Mouse (Mus musculus): ENCODE measurements around the gene Mroh7. TPM values are rescaled to one million over a fixed set of nuclear protein-coding genes. Genes with fewer than 3 reads are reported as not detected.
A peak's percentile ranks its signal among the peaks of the same experiment; 100 is the strongest.

The Mroh7 gene
- total RNA-seq, 2 experiments from 2014 or later = not detected

GRCm38 (mm10) chr4:106700798-106701197 lies 29.9 kb downstream of the Mroh7 start:
- ATAC-seq (replicated peaks; ENCODE audit: poor library complexity) = no peak

- peak; percentile 89 for ATAC-seq (replicated peaks; ENCODE audit: poor library complexity)
Measured at GRCm38 (mm10) chr4:106699989-106700388, 30.7 kb downstream of the Mroh7 start.

GRCm38 (mm10) chr4:106693841-106694430 lies 36.8 kb downstream of the Mroh7 start:
- no peak for ATAC-seq (replicated peaks; ENCODE audit: poor library complexity)

- no peak for ATAC-seq (replicated peaks; ENCODE audit: poor library complexity)
Measured at GRCm38 (mm10) chr4:106688636-106689296, 42.0 kb downstream of the Mroh7 start.

- no peak for ATAC-seq (replicated peaks; ENCODE audit: poor library complexity)
Measured at GRCm38 (mm10) chr4:106680955-106681354, 49.8 kb downstream of the Mroh7 start.

- ATAC-seq (replicated peaks; ENCODE audit: poor library complexity) = 0 out of 2 replicates have a peak, but pooled peaks have one; percentile 1
Measured at GRCm38 (mm10) chr4:106679152-106679551, 51.6 kb downstream of the Mroh7 start.

GRCm38 (mm10) chr4:106678442-106679118 lies 52.1 kb downstream of the Mroh7 start, which contains the start of gene Ttc4:
Gene Ttc4 (minus strand): TSS chr4:106678944.
- peak; percentile 100 for ATAC-seq (replicated peaks; ENCODE audit: poor library complexity)

- ATAC-seq (replicated peaks; ENCODE audit: poor library complexity) = no peak
Measured at GRCm38 (mm10) chr4:106676749-106677148, 54.0 kb downstream of the Mroh7 start.

- no peak for ATAC-seq (replicated peaks; ENCODE audit: poor library complexity)
Measured at GRCm38 (mm10) chr4:106666546-106666945, 64.2 kb downstream of the Mroh7 start.

- ATAC-seq (replicated peaks; ENCODE audit: poor library complexity) = no peak
Measured at GRCm38 (mm10) chr4:106665673-106666072, 65.1 kb downstream of the Mroh7 start.

GRCm38 (mm10) chr4:106665269-106665668 lies 65.5 kb downstream of the Mroh7 start:
- no peak for ATAC-seq (replicated peaks; ENCODE audit: poor library complexity)

GRCm38 (mm10) chr4:106664697-106665096 lies 66.0 kb downstream of the Mroh7 start:
- ATAC-seq (replicated peaks; ENCODE audit: poor library complexity) = no peak

GRCm38 (mm10) chr4:106663956-106664470 lies 66.7 kb downstream of the Mroh7 start:
- no peak for ATAC-seq (replicated peaks; ENCODE audit: poor library complexity)

- no peak for ATAC-seq (replicated peaks; ENCODE audit: poor library complexity)
Measured at GRCm38 (mm10) chr4:106655681-106656080, 75.0 kb downstream of the Mroh7 start.

- no peak for ATAC-seq (replicated peaks; ENCODE audit: poor library complexity)
Measured at GRCm38 (mm10) chr4:106653051-106653450, 77.7 kb downstream of the Mroh7 start.

GRCm38 (mm10) chr4:106652546-106652945 lies 78.2 kb downstream of the Mroh7 start:
- ATAC-seq (replicated peaks; ENCODE audit: poor library complexity) = no peak

GRCm38 (mm10) chr4:106650833-106651527 lies 79.7 kb downstream of the Mroh7 start, which contains the start of gene Pars2:
Gene Pars2 (plus strand): TSS chr4:106651069.
- peak; percentile 98 for ATAC-seq (replicated peaks; ENCODE audit: poor library complexity)

GRCm38 (mm10) chr4:106647137-106647536 lies 83.6 kb downstream of the Mroh7 start:
- no peak for ATAC-seq (replicated peaks; ENCODE audit: poor library complexity)

GRCm38 (mm10) chr4:106645797-106646196 lies 84.9 kb downstream of the Mroh7 start:
- no peak for ATAC-seq (replicated peaks; ENCODE audit: poor library complexity)

GRCm38 (mm10) chr4:106644218-106644610 lies 86.5 kb downstream of the Mroh7 start:
- no peak for ATAC-seq (replicated peaks; ENCODE audit: poor library complexity)
